Mouse (Mus musculus): Measurements from ENCODE around the gene Lrpap1.

Lrpap1 gene

DNA sequence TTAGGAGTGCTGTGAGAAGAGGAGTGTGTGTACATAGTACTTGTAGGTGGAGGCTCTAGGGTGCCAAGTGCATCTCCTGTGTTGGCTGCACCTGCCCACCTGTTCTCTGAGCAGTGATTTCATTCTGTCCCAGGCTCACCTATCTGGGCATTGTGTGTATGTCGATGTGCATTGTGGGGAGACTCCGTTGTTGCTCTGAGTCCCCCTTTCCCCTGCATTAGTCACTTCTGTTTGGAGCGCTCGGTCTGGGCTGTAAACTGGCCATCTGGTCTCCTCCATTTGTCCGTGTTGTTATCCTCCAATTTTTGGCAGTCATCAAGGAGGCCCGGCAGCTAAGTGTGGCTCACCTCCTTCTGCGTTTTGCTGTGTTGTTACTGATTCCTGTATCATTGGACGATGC, 14.5 kb upstream of the Lrpap1 start:
- DNase-seq (ENCODE audit: low read depth, low spot score), result no peak

DNA sequence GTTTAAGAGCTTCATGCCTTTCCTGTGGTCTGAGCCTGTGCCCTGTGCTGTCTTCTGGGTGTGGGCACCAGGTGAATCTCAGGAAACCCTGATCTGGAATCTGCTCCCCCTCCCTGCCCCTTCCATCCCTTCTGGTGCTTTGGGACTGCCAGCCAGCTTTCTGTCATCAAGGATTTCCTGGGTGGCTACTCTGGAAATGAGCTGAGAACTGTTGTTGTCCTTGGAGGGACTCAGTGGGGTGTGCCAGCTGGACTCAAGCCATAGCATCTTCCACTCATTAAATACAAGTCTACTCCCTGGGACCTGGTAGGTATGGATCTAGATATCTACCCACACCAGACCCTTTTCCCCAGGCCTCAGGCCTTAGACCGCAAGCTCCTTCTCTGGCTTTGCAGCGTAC, 12.9 kb upstream of the Lrpap1 start:
- no peak for DNase-seq (ENCODE audit: low read depth, low spot score)

DNA sequence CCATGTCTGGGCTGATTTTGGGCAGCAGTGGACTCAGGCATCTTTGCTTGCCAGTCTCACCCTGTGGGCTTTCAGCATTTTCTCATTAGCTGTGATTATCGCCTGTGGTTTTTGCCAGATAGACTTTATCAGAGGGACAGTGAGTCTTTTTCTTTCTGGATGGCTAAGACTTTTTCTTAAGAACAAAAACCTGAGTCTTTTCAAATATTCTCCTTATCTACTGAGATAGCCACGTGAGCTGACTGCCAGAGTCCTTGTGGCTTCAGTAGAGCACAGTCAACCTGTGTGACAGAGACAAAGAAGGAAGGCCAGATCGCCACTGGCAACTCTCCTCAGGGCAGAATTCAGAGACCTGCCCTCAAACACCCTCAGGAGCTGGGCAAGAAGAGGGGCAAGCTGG, 12.1 kb upstream of the Lrpap1 start:
- DNase-seq (ENCODE audit: low read depth, low spot score), result no peak

DNA sequence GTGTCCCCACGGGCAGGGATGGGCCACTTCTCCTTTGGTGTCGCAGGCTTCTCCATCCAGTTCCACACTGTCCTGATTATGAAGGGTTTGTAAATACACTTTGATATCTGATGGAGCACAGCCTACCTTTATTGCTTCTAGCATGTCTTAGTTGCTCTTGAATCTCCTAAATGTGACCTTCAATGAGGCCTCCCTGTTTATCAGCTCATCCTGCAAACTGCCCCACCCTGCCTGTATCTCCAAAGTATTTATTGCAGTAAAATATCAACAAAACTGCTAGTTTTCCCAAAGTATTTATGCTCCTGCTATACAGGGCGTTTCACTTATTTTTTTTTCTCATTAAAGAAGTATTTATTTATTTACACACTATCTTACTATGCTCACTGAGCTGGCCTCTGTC, 10.4 kb upstream of the Lrpap1 start:
- no peak for DNase-seq (ENCODE audit: low read depth, low spot score)

DNA sequence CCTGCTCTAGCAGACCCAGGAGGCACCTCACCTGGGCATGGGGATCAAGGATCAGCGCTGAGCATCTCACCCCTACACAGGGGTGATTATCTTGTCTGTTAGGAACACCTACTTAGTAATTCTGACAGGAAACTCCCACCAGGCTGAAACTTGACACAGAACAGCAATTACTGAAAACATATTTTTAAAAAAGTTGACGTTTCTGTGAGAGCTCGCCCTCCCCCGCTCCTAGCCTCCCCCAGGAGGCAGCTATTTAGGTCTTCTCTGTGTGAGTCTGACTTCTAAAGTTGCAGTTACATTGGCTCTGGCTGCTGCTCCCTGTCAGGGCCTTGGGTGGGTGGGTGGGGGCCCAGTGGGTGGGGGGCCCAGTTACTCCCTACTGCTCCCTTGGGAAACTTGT, 6.9 kb upstream of the Lrpap1 start:
- DNase-seq (ENCODE audit: low read depth, low spot score), result no peak

DNA sequence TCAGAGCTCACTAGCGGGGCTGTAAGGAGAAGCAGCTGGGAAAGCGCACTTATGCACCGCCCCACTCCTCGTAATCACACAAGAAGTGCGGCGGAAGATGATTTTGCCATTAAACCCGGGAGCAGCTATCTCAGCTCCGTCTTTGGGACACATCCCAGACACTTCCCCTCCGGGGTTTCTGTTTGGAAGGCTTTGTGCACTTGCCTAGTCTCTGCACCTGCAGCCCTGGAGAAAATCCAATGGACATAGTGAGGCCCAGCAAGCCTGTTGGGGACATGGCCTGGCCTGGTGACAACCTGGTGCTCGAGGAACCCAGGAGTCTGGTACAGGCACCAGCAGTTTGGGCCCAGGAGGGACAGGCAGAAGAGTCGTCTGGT, 344 bp upstream of the Lrpap1 start:
- DNase-seq (ENCODE audit: low read depth, low spot score), result no peak

DNA sequence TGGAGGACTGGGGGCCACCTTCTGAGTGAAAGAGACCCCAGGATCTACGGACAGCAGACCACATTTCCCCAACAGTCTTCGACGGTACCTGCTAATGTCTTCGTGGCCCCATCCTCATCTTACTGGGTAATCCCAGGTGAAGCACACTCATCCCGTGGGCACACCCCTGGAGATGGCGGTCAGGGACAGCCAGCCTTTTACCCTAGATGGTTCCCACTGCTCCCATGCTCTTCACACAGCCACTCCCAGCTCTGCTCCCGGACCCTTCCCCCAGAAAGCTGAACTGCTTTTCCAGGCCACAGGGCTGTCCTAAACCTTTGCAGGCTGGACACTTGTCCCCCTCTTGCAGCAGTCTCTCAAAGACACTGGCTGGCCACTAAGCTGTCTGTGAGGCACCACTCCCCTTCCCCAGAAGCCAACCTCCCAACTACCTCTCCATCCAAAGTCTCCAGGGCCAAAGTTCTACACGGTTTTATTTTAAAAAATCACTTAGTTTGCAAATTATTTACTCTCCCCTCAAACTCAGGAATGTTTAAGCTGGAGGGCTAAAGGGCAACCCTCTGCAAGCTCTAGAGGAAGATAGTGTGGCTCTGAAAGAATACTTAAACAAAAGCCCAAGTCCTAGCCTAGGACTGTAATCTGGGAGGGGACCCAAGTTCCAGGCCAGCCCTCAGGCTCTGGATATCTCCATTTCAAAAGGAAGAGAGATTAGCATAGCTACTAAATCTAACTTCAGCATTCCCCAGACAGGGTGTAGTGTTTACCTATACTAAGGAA, 1.2 kb downstream of the Lrpap1 start:
- DNase-seq (ENCODE audit: low read depth, low spot score), result peak; percentile 94

DNA sequence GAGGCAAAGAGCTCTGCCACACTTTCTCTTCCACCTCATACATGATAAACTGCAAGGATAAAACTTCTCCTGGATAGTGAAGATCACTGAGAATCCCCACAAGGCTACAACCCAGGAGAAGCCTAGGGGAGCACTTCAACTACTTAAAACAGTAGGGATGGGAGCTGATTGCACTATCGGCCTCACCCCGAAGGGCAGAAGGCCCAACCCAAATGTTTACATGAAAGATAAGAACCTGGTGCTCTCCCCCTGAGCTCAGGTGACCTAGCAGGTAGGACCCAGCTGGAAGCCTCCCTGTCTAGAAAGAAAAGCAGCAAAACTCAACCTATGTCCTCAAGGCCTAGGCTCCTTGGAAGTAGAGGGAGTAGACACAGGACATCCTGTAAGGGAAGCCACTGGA, 2.0 kb downstream of the Lrpap1 start:
- DNase-seq (ENCODE audit: low read depth, low spot score), result no peak

DNA sequence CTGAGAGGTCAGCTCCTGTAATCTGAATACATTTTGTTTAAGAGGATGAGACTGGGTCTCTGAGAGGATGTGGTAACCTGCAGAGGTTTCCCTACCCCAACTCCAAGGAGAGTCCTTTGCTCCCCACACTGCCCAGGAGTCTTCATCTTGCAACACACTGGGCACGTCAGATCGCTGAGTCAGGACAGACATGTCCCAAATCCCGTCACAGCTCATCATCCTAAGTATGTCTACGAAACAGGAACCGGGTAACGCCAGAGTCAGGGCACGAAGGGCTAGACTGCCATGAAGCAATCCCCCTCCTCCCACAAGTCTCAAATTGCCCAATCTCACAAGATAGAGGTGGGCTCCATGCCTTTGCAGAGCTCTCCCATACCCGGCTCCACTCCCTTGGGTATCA, 2.5 kb downstream of the Lrpap1 start:
- no peak for DNase-seq (ENCODE audit: low read depth, low spot score)

DNA sequence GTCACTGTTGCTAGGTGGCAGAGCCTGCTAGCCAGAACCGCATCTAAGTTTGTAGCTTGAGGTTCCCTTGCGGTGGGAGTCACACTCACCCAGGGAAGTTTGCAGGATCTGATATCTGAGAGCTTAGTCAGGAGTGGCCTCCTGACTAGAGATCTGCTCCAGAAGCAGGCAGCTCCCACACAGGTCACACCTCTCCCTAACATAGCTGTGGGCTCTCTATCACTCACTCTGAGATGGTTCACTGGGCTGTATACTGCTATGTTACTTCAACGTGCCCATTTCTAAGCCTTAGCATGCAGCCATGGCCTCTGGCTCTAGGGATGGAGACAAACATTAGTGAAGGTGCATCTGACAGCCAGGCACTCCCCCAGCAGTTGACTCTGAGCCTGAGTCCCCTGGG, 13.9 kb downstream of the Lrpap1 start:
- DNase-seq (ENCODE audit: low read depth, low spot score), result no peak

DNA sequence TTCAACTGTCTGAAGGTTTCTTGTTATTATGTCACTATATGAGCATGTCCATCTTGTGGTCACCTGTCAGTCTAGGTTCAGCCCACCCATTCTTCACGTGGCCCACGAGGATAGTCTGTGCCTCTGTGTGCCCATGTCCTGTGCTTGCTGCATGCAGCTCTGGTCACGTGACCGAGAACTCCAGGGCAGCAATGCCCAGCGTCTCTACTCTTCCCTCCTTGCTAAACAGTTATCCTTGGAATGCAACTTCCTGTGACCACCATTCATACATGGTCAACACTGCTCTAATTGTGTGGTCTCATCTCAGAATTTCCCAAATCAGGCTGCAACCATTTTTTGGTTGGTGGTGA, 16.0 kb downstream of the Lrpap1 start:
- no peak for DNase-seq (ENCODE audit: low read depth, low spot score)

DNA sequence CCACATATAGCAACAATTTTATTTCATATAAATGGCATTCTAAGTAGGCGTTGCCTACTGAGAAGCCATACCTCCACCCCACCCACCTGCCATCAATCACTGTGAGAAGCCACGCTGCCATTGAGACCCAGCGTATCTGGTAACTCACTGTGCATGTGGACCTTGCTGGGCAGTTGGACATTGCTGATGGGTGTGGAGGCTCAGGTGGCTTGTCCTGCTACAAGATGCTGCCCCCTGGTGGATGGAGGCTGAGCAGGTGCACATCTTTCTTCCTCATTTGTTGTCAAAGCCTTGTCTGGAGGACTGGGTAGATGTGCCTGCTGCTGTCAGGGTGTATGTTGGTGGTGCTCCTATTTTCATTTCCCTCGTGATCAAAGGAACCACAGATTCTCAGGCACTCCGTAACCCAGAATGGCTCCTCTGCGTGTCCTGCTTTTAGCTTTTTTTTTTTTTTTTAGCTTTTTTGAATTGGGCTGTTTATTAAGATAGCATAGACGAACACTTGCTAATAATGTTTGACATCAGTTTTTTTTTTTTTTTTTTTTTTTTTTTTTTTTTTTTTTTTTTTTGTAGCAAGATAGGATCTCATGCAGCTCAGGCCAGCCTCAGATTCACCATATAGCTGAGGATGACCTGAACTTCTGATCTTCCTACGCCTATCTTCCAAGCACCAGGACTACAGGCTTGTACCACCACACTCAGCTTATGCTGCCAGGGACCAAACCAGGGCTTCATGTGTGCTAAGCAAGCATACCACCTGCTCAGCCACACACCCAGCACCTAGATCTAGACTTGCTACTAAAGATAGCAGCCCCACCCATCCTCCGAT, 16.6 kb downstream of the Lrpap1 start:
- DNase-seq (ENCODE audit: low read depth, low spot score), result peak; percentile 85

DNA sequence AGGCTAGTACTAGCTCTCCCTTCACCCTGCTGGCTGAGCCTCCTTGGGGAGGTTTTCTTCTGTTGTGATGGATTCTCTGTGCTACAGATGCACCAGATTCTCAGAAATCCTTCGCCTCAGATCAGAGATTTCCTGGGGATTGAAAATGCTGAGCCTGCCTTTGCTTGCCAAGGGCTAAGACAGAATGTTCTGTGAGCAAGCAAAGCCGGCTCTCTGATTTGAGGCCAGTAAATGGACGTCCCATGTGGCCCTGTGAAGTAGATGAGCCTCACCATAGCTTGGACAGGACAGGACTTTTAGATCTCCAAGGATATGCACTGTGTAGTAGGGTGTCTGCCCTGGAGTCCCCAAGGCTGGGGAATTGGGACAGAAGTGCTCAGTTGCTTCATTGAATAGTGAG, 20.7 kb downstream of the Lrpap1 start:
- DNase-seq (ENCODE audit: low read depth, low spot score), result no peak

DNA sequence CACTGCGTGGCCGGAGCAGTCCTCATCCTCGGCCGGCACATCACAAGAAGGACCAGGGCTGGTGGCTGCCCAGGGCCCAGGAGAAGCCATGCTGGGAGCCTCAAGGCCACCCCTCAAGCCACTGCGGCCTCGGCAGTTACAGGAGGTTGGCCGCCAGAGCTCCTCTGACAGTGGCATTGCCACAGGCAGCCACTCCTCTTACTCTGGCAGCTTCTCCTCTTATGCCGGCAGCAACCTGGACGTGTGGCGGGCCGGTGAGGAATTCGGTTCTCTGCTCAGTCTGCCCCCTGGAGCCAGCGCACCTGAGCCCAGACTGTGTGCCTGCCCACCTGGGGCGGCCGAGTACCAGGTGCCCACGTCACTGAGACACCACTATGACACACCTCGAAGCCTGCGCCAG, 26.5 kb downstream of the Lrpap1 start:
- no peak for DNase-seq (ENCODE audit: low read depth, low spot score)

DNA sequence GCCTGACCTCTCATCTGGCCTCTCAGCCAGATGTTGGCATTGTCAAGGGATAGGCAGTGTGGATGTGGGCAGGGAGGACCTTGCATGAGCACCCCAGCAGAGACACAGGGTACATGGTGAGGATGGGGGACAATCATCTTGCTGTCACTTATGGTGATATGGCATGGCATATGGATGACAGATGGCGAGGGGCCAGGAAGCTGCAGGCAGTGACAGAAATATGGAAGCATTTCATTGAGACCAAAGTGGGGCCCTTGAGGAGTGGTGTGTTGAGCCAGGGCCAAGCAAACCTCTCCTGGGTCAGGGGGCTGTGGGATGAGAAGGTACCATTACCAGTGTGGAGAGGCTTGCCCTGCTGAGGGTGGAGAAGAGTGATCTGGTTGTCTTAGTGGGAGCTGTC, 29.2 kb downstream of the Lrpap1 start:
- DNase-seq (ENCODE audit: low read depth, low spot score), result no peak

DNA sequence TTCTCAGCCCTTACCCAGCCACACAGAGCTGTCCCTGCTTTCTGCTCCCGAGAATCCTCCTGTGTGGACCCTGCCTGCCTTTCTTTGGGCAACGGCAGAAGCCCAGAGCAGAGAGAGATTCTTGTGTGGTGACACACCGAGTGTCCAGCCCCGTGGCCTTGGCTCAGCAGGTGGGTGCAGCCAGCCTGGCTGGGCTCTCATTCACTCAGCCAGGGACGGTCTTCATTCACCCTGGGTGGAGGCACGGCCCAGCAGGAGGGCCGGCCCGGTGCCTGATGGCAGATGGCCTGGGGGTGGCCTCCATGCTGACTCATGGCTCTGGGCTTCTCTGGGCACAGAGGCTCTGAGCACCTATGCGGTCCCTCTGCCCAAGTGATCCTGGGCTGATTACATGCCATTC, 31.6 kb downstream of the Lrpap1 start:
- DNase-seq (ENCODE audit: low read depth, low spot score), result no peak

DNA sequence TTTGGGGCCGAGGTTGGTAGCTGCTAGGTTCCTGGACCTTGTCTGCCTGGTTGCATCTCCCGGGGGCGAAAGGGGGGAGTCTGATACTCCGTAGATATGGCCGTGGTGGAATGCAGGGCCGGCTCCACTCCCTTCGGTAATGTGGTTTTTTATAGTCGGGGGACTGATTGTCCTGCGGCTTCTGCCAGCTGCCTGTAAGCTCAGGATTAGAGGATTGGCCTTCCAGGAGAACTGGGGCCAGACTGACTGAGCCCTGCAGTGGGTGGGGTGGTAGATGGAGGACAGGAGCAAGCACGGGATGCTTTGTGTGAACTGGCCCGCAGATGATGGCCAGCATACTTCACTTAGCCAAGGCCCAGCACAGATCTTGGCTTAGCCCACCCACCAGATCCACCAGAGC, 32.3 kb downstream of the Lrpap1 start:
- DNase-seq (ENCODE audit: low read depth, low spot score), result no peak

DNA sequence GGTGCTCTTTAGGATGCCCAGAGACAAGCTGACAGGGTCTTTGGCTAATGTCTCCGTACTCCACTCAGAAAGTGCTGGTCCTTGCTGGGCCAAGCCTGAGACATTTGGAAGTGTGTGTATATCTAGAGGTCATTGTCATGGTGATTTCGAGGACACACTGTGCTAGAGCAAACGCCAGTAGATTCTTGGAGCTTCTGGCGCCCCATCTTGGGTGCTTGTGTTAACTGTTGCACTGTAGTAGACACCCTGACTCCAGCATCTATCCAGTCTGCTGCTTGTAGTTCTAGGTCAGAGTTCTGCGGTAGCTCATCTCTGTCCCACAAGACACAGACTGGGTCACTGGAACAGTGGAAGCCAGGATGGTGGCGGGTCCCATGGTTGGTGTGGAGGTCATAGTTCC, 33.7 kb downstream of the Lrpap1 start:
- DNase-seq (ENCODE audit: low read depth, low spot score), result no peak

DNA sequence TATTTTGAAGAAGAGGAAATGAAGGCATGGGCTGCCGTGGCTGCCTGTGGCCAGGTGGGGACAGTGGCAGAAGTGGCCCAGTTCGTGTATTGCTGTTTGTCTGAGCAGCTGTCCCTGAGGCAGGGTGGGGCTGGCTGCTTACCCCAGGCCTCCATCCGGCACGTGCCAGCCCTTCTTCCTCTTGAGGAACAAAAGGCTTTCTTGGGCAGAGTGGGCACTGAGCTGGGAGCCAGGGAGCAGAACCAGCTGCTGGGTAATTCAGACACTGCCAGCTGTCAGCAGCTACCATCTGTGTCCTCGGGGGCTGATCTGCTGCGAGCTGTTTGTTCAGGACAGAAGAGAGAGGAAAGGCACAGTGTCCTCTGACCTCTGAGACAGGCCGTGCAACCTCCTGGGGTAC, 34.6 kb downstream of the Lrpap1 start:
- DNase-seq (ENCODE audit: low read depth, low spot score), result no peak

DNA sequence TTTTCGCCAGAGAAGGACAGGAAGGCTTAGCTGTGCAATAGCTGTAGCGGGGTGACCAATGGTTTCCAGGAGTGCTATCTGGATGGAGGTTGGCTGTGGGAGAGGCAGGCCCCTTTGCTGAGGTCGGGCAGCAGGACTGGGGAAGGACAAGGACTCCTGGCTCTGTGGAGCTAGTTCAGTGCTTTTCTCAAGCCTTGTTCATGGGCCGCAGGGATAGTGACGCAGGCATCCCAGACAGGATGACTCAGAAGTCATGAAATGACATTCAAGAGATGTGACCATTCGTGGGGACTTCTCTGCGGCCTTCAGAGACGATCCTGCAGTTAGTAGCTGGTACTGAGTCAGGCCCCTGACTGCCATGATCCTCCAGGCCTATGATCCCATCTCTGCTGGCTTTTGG, 35.3 kb downstream of the Lrpap1 start:
- no peak for DNase-seq (ENCODE audit: low read depth, low spot score)

DNA sequence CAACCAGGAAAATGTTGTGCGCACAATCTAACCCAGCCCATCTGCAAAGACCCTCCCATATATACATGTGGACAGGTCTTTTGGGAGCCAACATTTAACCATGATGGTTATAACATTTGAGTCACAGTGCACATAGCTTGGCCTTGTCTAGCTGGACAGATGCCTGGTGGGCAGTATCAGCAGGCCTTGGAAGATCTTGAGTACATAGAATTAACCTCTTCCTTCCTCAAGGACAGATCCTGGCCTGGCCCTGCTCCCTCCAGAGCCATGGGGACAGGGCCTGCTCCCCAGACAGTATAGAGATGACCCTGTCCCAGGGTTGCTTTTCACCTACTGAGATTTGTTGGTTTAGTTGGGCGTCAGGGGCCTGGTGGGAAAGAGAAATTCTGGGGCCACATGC, 35.7 kb downstream of the Lrpap1 start:
- no peak for DNase-seq (ENCODE audit: low read depth, low spot score)

DNA sequence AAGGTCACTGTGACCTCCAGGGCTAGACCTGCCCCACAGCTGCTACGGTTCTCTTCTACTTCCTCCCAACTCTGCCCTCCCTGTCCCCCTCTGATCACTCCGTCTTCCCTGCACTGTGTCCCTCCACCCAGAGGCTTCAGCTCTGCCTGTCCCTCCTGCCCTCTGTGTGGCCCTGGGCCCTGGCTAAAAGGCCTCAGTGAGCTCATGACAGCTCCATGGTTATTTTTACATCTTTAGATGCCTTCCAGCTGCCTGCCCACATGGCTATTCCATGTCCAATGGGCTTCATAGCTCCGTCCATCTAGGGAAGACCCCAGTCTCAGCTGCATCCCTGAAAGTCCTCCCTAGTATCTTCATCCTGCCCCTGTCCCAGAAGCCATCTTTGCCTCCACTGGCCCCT, 45.5 kb downstream of the Lrpap1 start:
- no peak for DNase-seq (ENCODE audit: low read depth, low spot score)

DNA sequence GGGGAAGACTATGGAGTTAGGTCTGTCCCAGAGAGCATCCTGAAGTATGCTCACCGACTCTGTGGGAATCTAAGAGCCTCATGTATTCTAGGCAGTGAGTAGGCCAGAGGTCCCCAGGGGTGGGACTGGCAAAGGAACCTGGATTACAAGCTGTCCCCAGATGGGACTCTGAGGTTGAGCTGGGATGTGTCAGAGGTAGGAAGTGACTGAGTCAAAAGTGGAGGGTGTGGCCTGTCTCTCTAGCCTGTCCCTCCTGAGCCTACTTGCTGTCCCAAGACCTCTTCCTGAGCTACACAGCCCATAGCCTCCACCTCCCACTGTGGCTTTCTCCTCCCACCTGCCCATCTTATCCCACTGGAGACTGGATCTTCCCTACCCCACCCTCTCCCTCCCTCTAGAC, 47.4 kb downstream of the Lrpap1 start:
- DNase-seq (ENCODE audit: low read depth, low spot score), result no peak

DNA sequence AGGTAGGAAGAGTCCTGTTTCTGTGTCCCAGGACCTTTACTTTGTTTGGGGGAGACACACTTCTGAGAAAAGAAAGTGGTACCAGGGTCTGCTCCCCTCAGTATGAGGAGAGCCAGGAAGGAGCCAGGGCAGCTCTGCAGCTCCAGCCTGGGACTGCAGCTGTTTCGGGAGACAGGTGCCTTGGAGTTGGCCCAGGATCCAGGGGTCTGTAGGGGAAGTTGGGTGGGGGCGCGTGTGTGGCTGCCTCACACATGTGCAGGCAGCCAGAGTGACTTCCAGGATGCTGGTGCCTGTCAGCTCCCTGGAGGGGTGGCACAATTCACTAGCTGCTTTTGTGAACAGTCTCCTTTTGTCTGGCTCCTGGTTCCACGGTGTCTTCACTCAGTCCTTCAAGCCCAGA, 48.0 kb downstream of the Lrpap1 start:
- DNase-seq (ENCODE audit: low read depth, low spot score), result no peak
